Mouse (Mus musculus) midbrain, embryonic 14.5 days (tissue): Measurements from ENCODE around the gene Zdhhc18. TPM values are rescaled to one million over a fixed set of nuclear protein-coding genes. Genes with fewer than 3 reads are reported as not detected.

Source experiments
- ATAC-seq: fragments of 200-750 bp; cut with Nextera tagmentation; 2 replicates; pipeline ENCODE4 v1.8.0; 2017; ENCODE audit warnings: moderate number of reproducible peaks, moderate library complexity; ENCODE audit not compliant: low FRiP score, low TSS enrichment
- DNase-seq: peaks from one replicate; pipeline ENCODE4 v3.0.0-alpha.2; 2015
- H3K27ac ChIP-seq: fragments of 300-500 bp; sonication (generic); replicated peaks from 2 replicates; pipeline ENCODE4 v1.5.1; 2014; ENCODE audit warnings: mild to moderate bottlenecking, low read depth, low read length, moderate library complexity
- H3K27me3 ChIP-seq: fragments of 300-500 bp; sonication (generic); 2 replicates; pipeline ENCODE4 v1.6.1; 2014; ENCODE audit warnings: low read length, control low read depth, mixed read lengths; ENCODE audit not compliant: control insufficient read depth, insufficient read depth
- H3K36me3 ChIP-seq: fragments of 300-500 bp; sonication (generic); 2 replicates; pipeline ENCODE4 v1.6.1; 2014; ENCODE audit warnings: low read length, control low read depth; ENCODE audit not compliant: control insufficient read depth, insufficient read depth
- H3K4me1 ChIP-seq: fragments of 300-500 bp; sonication (generic); 2 replicates; pipeline ENCODE4 v1.6.1; 2014; ENCODE audit warnings: mild to moderate bottlenecking, antibody characterized with exemption, low read length, control low read depth; ENCODE audit not compliant: control insufficient read depth, insufficient read depth
- H3K4me2 ChIP-seq: fragments of 300-500 bp; sonication (generic); 2 replicates; pipeline ENCODE4 v1.6.1; 2014; ENCODE audit warnings: mild to moderate bottlenecking, low read length, moderate library complexity
- H3K4me3 ChIP-seq: fragments of 300-500 bp; sonication (generic); replicated peaks from 2 replicates; pipeline ENCODE4 v1.5.1; 2014; ENCODE audit warnings: low read depth, low read length
- H3K9ac ChIP-seq: fragments of 300-500 bp; sonication (generic); replicated peaks from 2 replicates; pipeline ENCODE4 v1.6.1; 2014; ENCODE audit warnings: mild to moderate bottlenecking, low read length, moderate library complexity
- H3K9me3 ChIP-seq: fragments of 300-500 bp; sonication (generic); 2 replicates; pipeline ENCODE4 v1.6.1; 2016; ENCODE audit warnings: low read length, control low read depth, mixed read lengths; ENCODE audit not compliant: control insufficient read depth
- WGBS: fragments of 180-500 bp; shearing (Covaris S2); extraction: QIAGEN DNeasy Blood & Tissue Kit; methylation state at CpG from one replicate; pipeline ENCODE4 v1.1.7; 2014; 5-methylcytosine and 5-hydroxymethylcytosine counted together
- microRNA-seq: library from miRNA; unstranded; fragments of <30 nt; microRNA quantifications from one replicate; pipeline ENCODE4, GENCODE M21; 2016
- polyA plus RNA-seq: library from polyadenylated mRNA; unstranded; fragments of >200 nt; fragmentation: Nextera tagmentation; extraction: Ambion mirVana; gene quantifications from 2 replicates; pipeline ENCODE4 v1.2.1, GENCODE M21; 2014

Zdhhc18 gene
- polyA plus RNA-seq, 1 experiment from 2014 or later, result 3.8 TPM

DNA sequence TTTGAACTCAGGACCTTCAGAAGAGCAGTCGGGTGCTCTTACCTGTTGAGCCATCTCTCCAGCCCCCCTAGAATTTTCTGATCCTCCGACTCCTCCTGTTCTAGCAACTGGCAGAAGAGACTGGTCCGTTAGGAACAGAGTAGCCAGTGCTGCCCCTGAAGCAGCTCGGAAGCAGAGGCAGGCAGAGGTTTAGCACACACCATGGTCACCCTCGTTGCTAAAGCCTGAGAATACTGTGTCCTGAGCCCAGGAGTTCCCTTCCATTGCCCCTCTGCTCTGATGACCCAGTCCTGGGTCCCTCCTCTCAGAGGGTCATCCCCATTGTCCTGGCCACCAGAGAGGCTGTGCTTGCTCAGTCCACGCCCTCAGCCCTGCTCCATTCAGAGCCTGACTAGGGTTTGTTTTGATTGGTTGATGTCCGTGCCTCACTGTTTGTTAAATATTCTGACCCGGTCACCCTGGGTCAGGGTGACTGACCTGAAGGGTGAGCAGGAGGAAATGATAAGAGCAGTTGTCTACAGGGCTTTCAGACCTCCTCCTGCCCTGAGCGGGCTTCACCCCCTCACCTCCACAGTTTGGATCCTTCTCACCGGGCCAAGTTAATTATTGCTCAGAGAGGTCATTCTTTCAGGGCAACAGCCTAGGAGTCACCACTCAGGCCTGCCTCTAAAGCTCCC is 92.8 kb downstream of the Zdhhc18 start:
- Histone ChIP-seq H3K4me3 (no peak overlapping the region), H3K4me1 (no peaks in the 10 kb centered on the region), H3K9me3 (no peaks in the 10 kb centered on the region), H3K4me2 (no peak overlapping the region), H3K36me3 (no peaks in the 10 kb centered on the region), H3K27me3 (no peaks in the 10 kb centered on the region), H3K9ac (no peak overlapping the region), H3K27ac (no peak overlapping the region)
- ATAC-seq (no peak), DNase-seq (no peak)
- 43% methylated on average over 10 of the region's 10 CpGs for WGBS

Small RNA genes lying within 50 kb of the gene (microRNA-seq; reads per million reads assigned to microRNA genes)
- gene Gm23158, result not detected

Other genes with a start within 250 kb of the Zdhhc18 start
- gene Tent5b, start 170.0 kb downstream of the Zdhhc18 start, polyA plus RNA-seq, result 0.09 and 0.15 TPM in 2 replicates
- gene Trnp1, start 151.6 kb downstream of the Zdhhc18 start, polyA plus RNA-seq, result 5.5 and 7.8 TPM in 2 replicates
- 0.19 and 0.37 TPM in 2 replicates for gene Kdf1, start 131.2 kb downstream of the Zdhhc18 start, polyA plus RNA-seq
- 162 and 163 TPM in 2 replicates for gene Nudc, start 104.2 kb downstream of the Zdhhc18 start, polyA plus RNA-seq
- gene Nr0b2, start 96.8 kb downstream of the Zdhhc18 start, polyA plus RNA-seq, result not detected in 2 replicates
- 6.4 and 7.3 TPM in 2 replicates for gene Gpatch3, start 75.4 kb downstream of the Zdhhc18 start, polyA plus RNA-seq
- 20.3 and 21.4 TPM in 2 replicates for gene Gpn2, start 65.8 kb downstream of the Zdhhc18 start, polyA plus RNA-seq
- 0.88 and 1.3 TPM in 2 replicates for gene Sfn, start 48.0 kb downstream of the Zdhhc18 start, polyA plus RNA-seq
- gene Pigv, start 22.5 kb upstream of the Zdhhc18 start, polyA plus RNA-seq, result 9.4 and 10.8 TPM in 2 replicates
- gene Arid1a, start 106.6 kb upstream of the Zdhhc18 start, polyA plus RNA-seq, result 38.5 and 46.7 TPM in 2 replicates
- gene Rps6ka1, start 237.6 kb upstream of the Zdhhc18 start, polyA plus RNA-seq, result 18.8 and 22.0 TPM in 2 replicates